Mouse (Mus musculus): Measurements from ENCODE around the gene Plekhb2. TPM values are rescaled to one million over a fixed set of nuclear protein-coding genes. Genes with fewer than 3 reads are reported as not detected.

The Plekhb2 gene
- 18.7 and 36.0 TPM in 2 replicates for polyA plus RNA-seq (2014; fragmentation: Nextera tagmentation; extraction: Ambion mirVana)

DNA sequence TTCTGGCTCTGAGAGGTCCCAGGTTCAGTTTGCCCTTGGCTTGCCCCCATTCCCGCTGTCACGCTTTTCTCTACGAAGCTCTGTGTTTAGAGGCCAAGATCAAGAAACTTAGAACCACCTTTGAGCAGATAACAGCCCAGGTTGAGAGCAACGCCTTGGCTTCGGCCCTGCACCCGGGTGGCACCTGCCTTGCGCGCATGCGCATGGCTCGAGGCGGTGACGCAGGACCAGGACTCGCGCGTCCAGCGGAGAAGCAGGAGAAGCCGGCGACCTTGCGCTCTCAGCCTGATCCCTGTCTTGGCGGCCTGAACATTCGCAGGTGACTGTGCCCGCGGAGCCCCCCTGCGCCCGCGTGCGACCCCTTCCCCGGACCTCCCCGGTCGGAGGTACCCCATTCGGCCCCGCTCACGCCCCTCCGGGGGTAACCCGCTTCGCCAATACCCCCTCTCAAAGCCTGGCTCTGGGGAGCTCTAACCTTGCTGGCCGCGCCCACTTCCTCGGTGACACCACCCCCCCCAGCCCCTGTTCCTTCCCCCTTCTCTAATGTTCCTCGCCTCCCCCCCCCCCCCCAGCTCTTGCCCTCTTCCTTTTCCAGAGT lies at the start of gene Plekhb2:
Gene Plekhb2, plus strand, starts transcription at position 232 of the 598 bp plus-strand sequence.
- no peaks in the 10 kb centered on the region for H3K27me3 ChIP-seq (ENCODE audit: control insufficient read depth, insufficient read depth, low read length)
- H3K9me3 ChIP-seq (ENCODE audit: control insufficient read depth, low read length) = no peaks in the 10 kb centered on the region
- WGBS = 1% methylated on average over 36 of the region's 40 CpGs
- H3K36me3 ChIP-seq (ENCODE audit: control insufficient read depth, insufficient read depth, low read length) = no peaks in the 10 kb centered on the region
- no peak within 1 kb of the TSS for H3K27ac ChIP-seq (ENCODE audit: low read depth, low read length)
- H3K4me3 ChIP-seq (ENCODE audit: low read length) = peak within 1 kb of the TSS; percentile 62
- H3K9ac ChIP-seq (ENCODE audit: low read depth, low read length) = peak within 1 kb of the TSS; percentile 68
- peak within 1 kb of the TSS; percentile 59 for H3K4me2 ChIP-seq (replicated peaks; ENCODE audit: low read depth, low read length)
- peaks cover 11% of the 10 kb centered on the region; the same call in 1 of the 2 replicates for H3K4me1 ChIP-seq (ENCODE audit: control insufficient read depth, insufficient read depth, low read length)
- ATAC-seq (ENCODE audit: low FRiP score, low TSS enrichment) = peak; percentile 90

DNA sequence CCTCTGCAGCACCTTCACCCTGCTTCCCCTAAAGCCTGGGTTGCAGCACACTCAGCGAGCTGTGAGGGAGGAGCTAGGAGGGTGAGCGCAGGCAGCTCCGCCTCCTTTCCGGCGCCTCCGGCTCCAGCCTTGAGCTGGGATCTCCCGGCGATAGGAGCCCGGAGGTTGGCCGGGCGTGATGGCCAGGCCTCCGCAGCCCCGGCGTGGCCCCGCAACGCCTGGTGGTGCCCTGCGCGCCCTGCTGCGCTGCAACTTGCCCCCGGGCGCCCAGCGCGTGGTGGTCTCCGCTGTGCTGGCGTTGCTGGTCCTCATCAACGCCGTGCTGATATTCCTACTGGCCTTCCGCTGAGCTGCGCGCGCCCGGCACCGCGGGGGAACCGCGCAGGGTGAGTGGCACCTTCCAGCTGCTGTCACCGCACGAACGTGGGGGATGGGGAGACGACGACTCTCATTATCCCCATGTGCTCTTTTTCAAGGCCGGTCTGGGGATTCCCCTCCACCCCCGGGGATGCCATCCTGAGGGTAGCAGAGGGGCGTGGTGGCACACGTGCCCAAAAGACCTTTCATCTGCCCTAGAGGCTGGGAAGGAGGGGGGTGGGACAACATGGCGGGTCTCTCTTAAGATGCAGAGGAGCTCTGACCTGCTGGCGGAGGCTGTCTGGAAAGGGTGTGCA lies 48.0 kb upstream of the Plekhb2 start:
- Histone ChIP-seq H3K4me2 (replicated peaks; ENCODE audit: low read depth, low read length) (peak overlapping the region; percentile 93), H3K4me3 (ENCODE audit: low read length) (peak overlapping the region; percentile 69), H3K27me3 (ENCODE audit: control insufficient read depth, insufficient read depth, low read length) (no peaks in the 10 kb centered on the region), H3K9ac (ENCODE audit: low read depth, low read length) (peak overlapping the region; percentile 53), H3K4me1 (ENCODE audit: control insufficient read depth, insufficient read depth, low read length) (peaks cover 5% of the 10 kb centered on the region; the same call in 1 of the 2 replicates), H3K27ac (ENCODE audit: low read depth, low read length) (no peak overlapping the region), H3K9me3 (ENCODE audit: control insufficient read depth, low read length) (no peaks in the 10 kb centered on the region), H3K36me3 (ENCODE audit: control insufficient read depth, insufficient read depth, low read length) (no peaks in the 10 kb centered on the region)
- WGBS = under 1% methylated on average over 47 of the region's 47 CpGs
- ATAC-seq (ENCODE audit: low FRiP score, low TSS enrichment) = peak; percentile 90

DNA sequence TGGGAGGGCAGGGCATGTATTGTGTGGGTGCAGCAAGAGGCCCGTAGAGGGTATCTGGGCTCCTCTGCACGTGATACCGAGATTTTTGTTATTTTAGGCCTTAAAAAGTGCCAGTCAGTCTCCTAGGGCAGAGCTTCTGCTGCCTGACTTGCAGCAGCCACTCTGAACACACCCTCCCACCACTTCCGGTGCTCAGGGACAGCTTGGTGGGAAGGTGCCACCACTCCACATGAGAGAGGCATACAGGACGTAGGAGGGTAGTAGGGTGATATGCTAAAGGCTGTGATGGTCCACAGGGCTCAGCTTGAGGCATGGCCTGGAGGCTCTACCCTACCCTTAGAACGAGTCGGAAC lies 47.5 kb upstream of the Plekhb2 start:
- no peaks in the 10 kb centered on the region for H3K27me3 ChIP-seq (ENCODE audit: control insufficient read depth, insufficient read depth, low read length)
- ATAC-seq (ENCODE audit: low FRiP score, low TSS enrichment) = peak; percentile 4; the same call in 1 of the 2 replicates
- H3K36me3 ChIP-seq (ENCODE audit: control insufficient read depth, insufficient read depth, low read length) = no peaks in the 10 kb centered on the region
- WGBS = 31% methylated on average over 7 of the region's 7 CpGs
- H3K4me1 ChIP-seq (ENCODE audit: control insufficient read depth, insufficient read depth, low read length) = peaks cover 5% of the 10 kb centered on the region; the same call in 1 of the 2 replicates
- peak overlapping the region; percentile 53 for H3K9ac ChIP-seq (ENCODE audit: low read depth, low read length)
- no peak overlapping the region for H3K27ac ChIP-seq (ENCODE audit: low read depth, low read length)
- peak overlapping the region; percentile 93 for H3K4me2 ChIP-seq (replicated peaks; ENCODE audit: low read depth, low read length)
- H3K9me3 ChIP-seq (ENCODE audit: control insufficient read depth, low read length) = no peaks in the 10 kb centered on the region
- H3K4me3 ChIP-seq (ENCODE audit: low read length) = peak overlapping the region; percentile 69

DNA sequence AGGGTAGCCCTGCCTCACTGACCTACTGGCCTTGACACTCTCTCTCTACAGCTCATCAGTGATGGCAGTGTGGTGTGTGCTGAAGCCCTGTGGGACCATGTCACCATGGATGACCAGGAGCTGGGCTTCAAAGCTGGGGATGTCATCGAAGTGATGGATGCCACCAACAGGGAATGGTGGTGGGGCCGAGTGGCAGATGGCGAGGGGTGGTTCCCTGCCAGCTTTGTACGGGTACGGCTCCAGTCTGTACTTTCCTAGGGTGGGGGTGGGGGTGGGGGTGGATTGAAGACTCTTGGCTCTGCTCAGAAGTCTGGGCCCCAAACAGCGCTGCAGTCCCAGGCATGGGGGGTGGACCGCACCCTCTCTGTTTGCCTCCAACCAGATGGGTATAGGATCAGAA lies 44.9 kb upstream of the Plekhb2 start:
- no peak overlapping the region for H3K9ac ChIP-seq (ENCODE audit: low read depth, low read length)

DNA sequence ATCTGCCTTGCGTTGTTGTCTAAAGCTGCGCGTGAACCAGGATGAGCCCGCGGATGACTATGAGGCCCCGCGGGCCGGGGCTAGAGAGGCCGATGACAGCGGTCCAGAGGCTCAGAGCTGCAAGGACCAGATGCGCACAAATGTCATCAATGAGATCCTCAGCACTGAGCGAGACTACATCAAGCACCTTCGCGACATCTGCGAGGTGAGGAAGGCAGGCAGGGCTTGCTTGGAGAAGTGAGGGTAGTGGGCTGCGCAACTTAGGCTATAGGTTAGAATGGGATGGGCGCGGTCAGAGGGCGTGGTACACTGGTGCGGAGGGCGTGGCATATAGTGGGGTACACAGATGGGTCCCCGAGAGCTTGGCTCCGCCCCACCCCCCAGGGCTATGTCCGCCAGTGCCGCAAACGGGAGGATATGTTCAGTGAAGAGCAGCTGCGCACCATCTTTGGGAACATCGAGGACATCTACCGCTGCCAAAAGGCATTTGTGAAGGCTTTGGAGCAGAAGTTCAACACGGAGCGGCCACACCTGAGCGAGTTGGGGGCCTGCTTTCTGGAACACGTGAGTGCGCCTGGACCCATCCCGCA lies 43.8 kb upstream of the Plekhb2 start:
- no peaks in the 10 kb centered on the region for H3K9me3 ChIP-seq (ENCODE audit: control insufficient read depth, low read length)
- no peak overlapping the region for H3K9ac ChIP-seq (ENCODE audit: low read depth, low read length)
- ATAC-seq (ENCODE audit: low FRiP score, low TSS enrichment) = no peak
- no peak overlapping the region for H3K4me3 ChIP-seq (ENCODE audit: low read length)
- peaks cover 4% of the 10 kb centered on the region; the same call in 1 of the 2 replicates for H3K4me1 ChIP-seq (ENCODE audit: control insufficient read depth, insufficient read depth, low read length)
- no peak overlapping the region for H3K4me2 ChIP-seq (replicated peaks; ENCODE audit: low read depth, low read length)
- 19% methylated on average over 35 of the region's 35 CpGs for WGBS
- no peaks in the 10 kb centered on the region for H3K27me3 ChIP-seq (ENCODE audit: control insufficient read depth, insufficient read depth, low read length)
- no peak overlapping the region for H3K27ac ChIP-seq (ENCODE audit: low read depth, low read length)
- H3K36me3 ChIP-seq (ENCODE audit: control insufficient read depth, insufficient read depth, low read length) = peaks cover 10% of the 10 kb centered on the region

More for the DNA sequence above, 44.9 kb upstream of the Plekhb2 start:
- Histone ChIP-seq H3K4me3 (ENCODE audit: low read length) (no peak overlapping the region), H3K36me3 (ENCODE audit: control insufficient read depth, insufficient read depth, low read length) (no peaks in the 10 kb centered on the region), H3K9me3 (ENCODE audit: control insufficient read depth, low read length) (no peaks in the 10 kb centered on the region), H3K27ac (ENCODE audit: low read depth, low read length) (no peak overlapping the region), H3K4me1 (ENCODE audit: control insufficient read depth, insufficient read depth, low read length) (peaks cover 5% of the 10 kb centered on the region; the same call in 1 of the 2 replicates), H3K27me3 (ENCODE audit: control insufficient read depth, insufficient read depth, low read length) (no peaks in the 10 kb centered on the region), H3K4me2 (replicated peaks; ENCODE audit: low read depth, low read length) (no peak overlapping the region)
- ATAC-seq (ENCODE audit: low FRiP score, low TSS enrichment) = no peak
- WGBS = 88% methylated on average over 7 of the region's 7 CpGs

DNA sequence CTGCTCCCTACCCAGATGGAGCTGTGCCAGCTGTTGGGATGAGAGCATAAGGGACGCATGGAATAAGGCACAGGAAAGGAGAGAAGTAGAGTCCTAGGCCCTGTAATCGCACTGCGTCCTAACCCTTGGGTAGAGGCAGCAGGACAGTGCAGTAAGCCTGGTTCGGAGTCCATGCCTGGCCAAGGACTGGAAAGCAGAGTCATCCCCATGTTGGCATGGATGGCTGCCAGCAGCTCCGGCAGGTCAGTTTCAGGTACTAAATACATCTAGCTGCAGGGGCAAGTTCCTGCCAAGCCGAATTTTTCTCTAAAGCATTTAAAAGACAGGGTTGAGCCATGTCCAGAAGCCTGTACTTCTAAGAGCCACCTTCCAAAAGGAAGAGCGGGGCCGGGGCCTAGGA lies 41.3 kb upstream of the Plekhb2 start:
- Histone ChIP-seq H3K9me3 (ENCODE audit: control insufficient read depth, low read length) (no peaks in the 10 kb centered on the region), H3K27ac (ENCODE audit: low read depth, low read length) (no peak overlapping the region), H3K4me3 (ENCODE audit: low read length) (no peak overlapping the region), H3K9ac (ENCODE audit: low read depth, low read length) (no peak overlapping the region), H3K4me1 (ENCODE audit: control insufficient read depth, insufficient read depth, low read length) (no peaks in the 10 kb centered on the region), H3K4me2 (replicated peaks; ENCODE audit: low read depth, low read length) (no peak overlapping the region), H3K36me3 (ENCODE audit: control insufficient read depth, insufficient read depth, low read length) (peaks cover 33% of the 10 kb centered on the region), H3K27me3 (ENCODE audit: control insufficient read depth, insufficient read depth, low read length) (no peaks in the 10 kb centered on the region)
- 86% methylated on average over 8 of the region's 8 CpGs for WGBS
- no peak for ATAC-seq (ENCODE audit: low FRiP score, low TSS enrichment)

DNA sequence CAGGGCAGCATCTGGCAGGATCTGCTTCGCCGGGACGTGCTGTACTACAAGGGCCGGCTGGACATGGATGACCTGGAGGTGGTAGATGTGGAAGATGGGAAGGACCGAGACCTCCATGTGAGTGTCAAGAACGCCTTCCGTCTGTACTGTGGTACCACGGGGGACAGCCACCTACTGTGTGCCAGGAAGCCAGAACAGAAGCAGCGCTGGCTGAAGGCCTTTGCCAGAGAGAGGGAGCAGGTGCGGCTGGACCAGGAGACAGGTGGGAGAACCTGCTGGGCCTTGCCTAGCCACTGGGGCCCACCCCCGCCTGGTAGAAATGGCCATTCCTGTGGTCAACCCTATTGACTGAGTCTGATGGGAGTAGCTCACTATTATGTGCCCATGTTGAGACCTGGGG lies 39.5 kb upstream of the Plekhb2 start:
- H3K4me3 ChIP-seq (ENCODE audit: low read length) = no peak overlapping the region
- no peak overlapping the region for H3K9ac ChIP-seq (ENCODE audit: low read depth, low read length)
- WGBS = 93% methylated on average over 11 of the region's 11 CpGs
- no peak overlapping the region for H3K4me2 ChIP-seq (replicated peaks; ENCODE audit: low read depth, low read length)
- no peaks in the 10 kb centered on the region for H3K4me1 ChIP-seq (ENCODE audit: control insufficient read depth, insufficient read depth, low read length)
- no peak overlapping the region for H3K27ac ChIP-seq (ENCODE audit: low read depth, low read length)
- no peak for ATAC-seq (ENCODE audit: low FRiP score, low TSS enrichment)
- no peaks in the 10 kb centered on the region for H3K27me3 ChIP-seq (ENCODE audit: control insufficient read depth, insufficient read depth, low read length)
- H3K9me3 ChIP-seq (ENCODE audit: control insufficient read depth, low read length) = no peaks in the 10 kb centered on the region
- peaks cover 49% of the 10 kb centered on the region for H3K36me3 ChIP-seq (ENCODE audit: control insufficient read depth, insufficient read depth, low read length)

DNA sequence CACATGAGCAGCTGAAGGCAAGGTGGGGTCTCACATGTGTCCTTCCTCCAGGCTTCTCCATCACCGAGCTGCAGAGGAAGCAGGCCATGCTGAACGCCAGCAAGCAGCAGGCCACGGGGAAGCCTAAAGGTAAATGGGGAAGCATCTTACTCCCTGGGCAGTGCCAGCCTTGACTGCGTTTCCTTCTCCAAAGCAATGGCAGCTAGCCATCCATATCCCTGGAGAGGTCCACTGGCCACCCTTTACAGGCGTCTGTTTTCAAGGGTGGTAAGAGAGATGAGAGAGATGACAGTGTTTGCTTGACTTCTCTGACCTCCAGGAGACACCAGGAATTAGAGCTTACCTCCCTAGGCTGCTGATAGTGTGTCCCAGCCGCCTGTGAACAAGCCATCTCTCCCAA lies 38.7 kb upstream of the Plekhb2 start:
- Histone ChIP-seq H3K4me3 (ENCODE audit: low read length) (no peak overlapping the region), H3K4me1 (ENCODE audit: control insufficient read depth, insufficient read depth, low read length) (no peaks in the 10 kb centered on the region), H3K27ac (ENCODE audit: low read depth, low read length) (no peak overlapping the region), H3K9me3 (ENCODE audit: control insufficient read depth, low read length) (no peaks in the 10 kb centered on the region), H3K4me2 (replicated peaks; ENCODE audit: low read depth, low read length) (no peak overlapping the region), H3K27me3 (ENCODE audit: control insufficient read depth, insufficient read depth, low read length) (no peaks in the 10 kb centered on the region), H3K36me3 (ENCODE audit: control insufficient read depth, insufficient read depth, low read length) (peaks cover 55% of the 10 kb centered on the region), H3K9ac (ENCODE audit: low read depth, low read length) (no peak overlapping the region)
- WGBS = 62% methylated on average over 6 of the region's 6 CpGs
- 0 out of 2 replicates have a peak, but pooled peaks have one; percentile 4 for ATAC-seq (ENCODE audit: low FRiP score, low TSS enrichment)

DNA sequence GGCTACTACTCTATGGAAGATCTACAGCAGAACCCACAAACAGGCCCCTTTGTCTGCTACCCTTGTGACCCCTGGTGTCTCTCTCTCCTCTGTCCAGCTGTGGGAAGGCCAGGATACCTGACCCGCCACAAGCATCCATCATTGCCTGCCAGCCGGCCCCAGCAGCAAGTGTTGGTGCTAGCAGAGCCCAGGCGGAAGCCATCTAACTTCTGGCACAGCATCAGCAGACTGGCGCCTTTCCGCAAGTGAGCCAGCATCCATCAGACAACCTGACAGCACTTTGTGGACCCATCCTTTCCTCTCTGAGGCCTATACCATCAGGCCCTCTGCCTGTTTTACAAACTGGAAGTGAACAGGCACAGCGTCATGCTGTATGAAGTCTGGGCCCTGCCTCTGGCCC lies 38.2 kb upstream of the Plekhb2 start:
- no peak overlapping the region for H3K9ac ChIP-seq (ENCODE audit: low read depth, low read length)
- no peaks in the 10 kb centered on the region for H3K4me1 ChIP-seq (ENCODE audit: control insufficient read depth, insufficient read depth, low read length)
- 0 out of 2 replicates have a peak, but pooled peaks have one; percentile 41 for ATAC-seq (ENCODE audit: low FRiP score, low TSS enrichment)
- WGBS = 48% methylated on average over 6 of the region's 6 CpGs
- H3K27ac ChIP-seq (ENCODE audit: low read depth, low read length) = no peak overlapping the region
- no peak overlapping the region for H3K4me3 ChIP-seq (ENCODE audit: low read length)
- H3K36me3 ChIP-seq (ENCODE audit: control insufficient read depth, insufficient read depth, low read length) = peaks cover 60% of the 10 kb centered on the region
- H3K4me2 ChIP-seq (replicated peaks; ENCODE audit: low read depth, low read length) = no peak overlapping the region
- no peaks in the 10 kb centered on the region for H3K9me3 ChIP-seq (ENCODE audit: control insufficient read depth, low read length)
- H3K27me3 ChIP-seq (ENCODE audit: control insufficient read depth, insufficient read depth, low read length) = no peaks in the 10 kb centered on the region
